Mouse (Mus musculus) intestine, embryonic 16.5 days (tissue): ENCODE results near the gene Rab7b. TPM values are rescaled to one million over a fixed set of nuclear protein-coding genes. Genes with fewer than 3 reads are reported as not detected.

Experiments
- ATAC-seq: fragments of 200-750 bp; cut with Nextera tagmentation; 2 replicates; pipeline ENCODE4 v1.8.0; 2017; ENCODE audit warnings: moderate TSS enrichment, moderate library complexity
- H3K27ac ChIP-seq: fragments of 300-500 bp; sonication (generic); 2 replicates; pipeline ENCODE4 v1.5.1; 2014; ENCODE audit warnings: mild to moderate bottlenecking, low read length
- H3K27me3 ChIP-seq: fragments of 300-500 bp; sonication (generic); replicated peaks from 2 replicates; pipeline ENCODE4 v1.6.1; 2014; ENCODE audit warnings: low read length, control low read depth, mixed read lengths; ENCODE audit not compliant: control insufficient read depth, insufficient read depth
- H3K36me3 ChIP-seq: fragments of 300-500 bp; sonication (generic); 2 replicates; pipeline ENCODE4 v1.6.1; 2014; ENCODE audit warnings: low read length, control low read depth; ENCODE audit not compliant: control insufficient read depth, insufficient read depth
- H3K4me1 ChIP-seq: fragments of 300-500 bp; sonication (generic); 2 replicates; pipeline ENCODE4 v1.6.1; 2014; ENCODE audit warnings: low read length, control low read depth, mixed read lengths; ENCODE audit not compliant: control insufficient read depth, insufficient read depth
- H3K4me2 ChIP-seq: fragments of 300-500 bp; sonication (generic); 2 replicates; pipeline ENCODE4 v1.6.1; 2014; ENCODE audit warnings: low read depth, low read length, control low read depth
- H3K4me3 ChIP-seq: fragments of 300-500 bp; sonication (generic); 2 replicates; pipeline ENCODE4 v1.5.1; 2014; ENCODE audit warnings: mild to moderate bottlenecking, low read length
- H3K9ac ChIP-seq: fragments of 300-500 bp; sonication (generic); 2 replicates; pipeline ENCODE4 v1.6.1; 2014; ENCODE audit warnings: low read depth, low read length
- H3K9me3 ChIP-seq: fragments of 300-500 bp; sonication (generic); 2 replicates; pipeline ENCODE4 v1.6.1; 2016; ENCODE audit warnings: low read length, control low read depth; ENCODE audit not compliant: control insufficient read depth
- WGBS: fragments of 180-500 bp; shearing (Covaris S2); extraction: QIAGEN DNeasy Blood & Tissue Kit; methylation state at CpG from one replicate; pipeline ENCODE4 v1.1.7; 2014; 5-methylcytosine and 5-hydroxymethylcytosine counted together
- polyA plus RNA-seq: library from polyadenylated mRNA; unstranded; fragments of >200 nt; fragmentation: Nextera tagmentation; extraction: Ambion mirVana; gene quantifications from 2 replicates; pipeline ENCODE4 v1.2.1, GENCODE M21; 2015

The Rab7b gene
- polyA plus RNA-seq, 1 experiment from 2014 or later: 5.5 TPM

- ATAC-seq: no peak
- H3K9ac ChIP-seq: no peak overlapping the region
Observed at GRCm38 (mm10) chr1:131702094-131702766, 13.7 kb downstream of the Rab7b start.

GRCm38 (mm10) chr1:131703482-131703881 is 15.0 kb downstream of the Rab7b start:
- no peaks in the 10 kb centered on the region for H3K27me3 ChIP-seq
- no peak overlapping the region for H3K27ac ChIP-seq
- H3K36me3 ChIP-seq: no peaks in the 10 kb centered on the region
- H3K4me2 ChIP-seq: no peak overlapping the region
- no peak overlapping the region for H3K4me3 ChIP-seq
- no peaks in the 10 kb centered on the region for H3K4me1 ChIP-seq
- no peaks in the 10 kb centered on the region for H3K9me3 ChIP-seq
- no peak for ATAC-seq
- 74% methylated on average over 2 of the region's 2 CpGs for WGBS
- no peak overlapping the region for H3K9ac ChIP-seq

More at GRCm38 (mm10) chr1:131702094-131702766, 13.7 kb downstream of the Rab7b start:
- no peaks in the 10 kb centered on the region for H3K4me1 ChIP-seq
- H3K27me3 ChIP-seq: no peaks in the 10 kb centered on the region
- no peak overlapping the region for H3K27ac ChIP-seq
- no peak overlapping the region for H3K4me3 ChIP-seq
- no peaks in the 10 kb centered on the region for H3K36me3 ChIP-seq
- WGBS: 57% methylated on average over 8 of the region's 8 CpGs
- H3K4me2 ChIP-seq: no peak overlapping the region
- no peaks in the 10 kb centered on the region for H3K9me3 ChIP-seq

- Histone ChIP-seq H3K4me1 (no peaks in the 10 kb centered on the region), H3K4me3 (no peak overlapping the region), H3K27me3 (no peaks in the 10 kb centered on the region), H3K9ac (no peak overlapping the region), H3K27ac (no peak overlapping the region), H3K4me2 (no peak overlapping the region), H3K36me3 (no peaks in the 10 kb centered on the region), H3K9me3 (no peaks in the 10 kb centered on the region)
- no peak for ATAC-seq
- WGBS: 17% methylated on average over 4 of the region's 4 CpGs
Observed at GRCm38 (mm10) chr1:131708338-131708737, 19.8 kb downstream of the Rab7b start.

GRCm38 (mm10) chr1:131711518-131711917 is 23.0 kb downstream of the Rab7b start:
- Histone ChIP-seq H3K9ac (no peak overlapping the region), H3K4me1 (no peaks in the 10 kb centered on the region), H3K36me3 (no peaks in the 10 kb centered on the region), H3K4me3 (no peak overlapping the region), H3K27ac (no peak overlapping the region), H3K27me3 (no peaks in the 10 kb centered on the region), H3K4me2 (no peak overlapping the region), H3K9me3 (no peaks in the 10 kb centered on the region)
- 77% methylated on average over 10 of the region's 10 CpGs for WGBS
- ATAC-seq: no peak

GRCm38 (mm10) chr1:131712386-131712785 is 23.9 kb downstream of the Rab7b start:
- H3K36me3 ChIP-seq: no peaks in the 10 kb centered on the region
- peak; percentile 36; the same call in 1 of the 2 replicates for ATAC-seq

GRCm38 (mm10) chr1:131714388-131715337 is 26.2 kb downstream of the Rab7b start:
- ATAC-seq: no peak
- Histone ChIP-seq H3K27me3 (no peaks in the 10 kb centered on the region), H3K4me2 (no peak overlapping the region), H3K4me1 (no peaks in the 10 kb centered on the region), H3K36me3 (no peaks in the 10 kb centered on the region), H3K27ac (no peak overlapping the region), H3K9ac (no peak overlapping the region), H3K4me3 (no peak overlapping the region), H3K9me3 (no peaks in the 10 kb centered on the region)
- 76% methylated on average over 20 of the region's 20 CpGs for WGBS

More at GRCm38 (mm10) chr1:131712386-131712785, 23.9 kb downstream of the Rab7b start:
- Histone ChIP-seq H3K4me1 (no peaks in the 10 kb centered on the region), H3K9me3 (no peaks in the 10 kb centered on the region), H3K27ac (no peak overlapping the region), H3K27me3 (no peaks in the 10 kb centered on the region), H3K9ac (no peak overlapping the region), H3K4me2 (no peak overlapping the region), H3K4me3 (no peak overlapping the region)
- WGBS: 31% methylated on average over 2 of the region's 2 CpGs

GRCm38 (mm10) chr1:131718952-131719694 is 30.6 kb downstream of the Rab7b start:
- Histone ChIP-seq H3K36me3 (no peaks in the 10 kb centered on the region), H3K9me3 (no peaks in the 10 kb centered on the region), H3K4me2 (no peak overlapping the region), H3K4me1 (no peaks in the 10 kb centered on the region), H3K27ac (no peak overlapping the region), H3K4me3 (no peak overlapping the region), H3K9ac (no peak overlapping the region), H3K27me3 (no peaks in the 10 kb centered on the region)
- 76% methylated on average over 16 of the region's 16 CpGs for WGBS
- ATAC-seq: no peak

- Histone ChIP-seq H3K36me3 (no peaks in the 10 kb centered on the region), H3K9ac (no peak overlapping the region), H3K4me3 (no peak overlapping the region), H3K27ac (no peak overlapping the region), H3K27me3 (no peaks in the 10 kb centered on the region), H3K9me3 (no peaks in the 10 kb centered on the region), H3K4me1 (no peaks in the 10 kb centered on the region), H3K4me2 (no peak overlapping the region)
- 75% methylated on average over 3 of the region's 3 CpGs for WGBS
- no peak for ATAC-seq
Observed at GRCm38 (mm10) chr1:131721989-131722388, 33.5 kb downstream of the Rab7b start.

- H3K27ac ChIP-seq: no peak overlapping the region
- no peaks in the 10 kb centered on the region for H3K27me3 ChIP-seq
- H3K9me3 ChIP-seq: no peaks in the 10 kb centered on the region
- H3K4me3 ChIP-seq: no peak overlapping the region
- H3K9ac ChIP-seq: no peak overlapping the region
- no peak overlapping the region for H3K4me2 ChIP-seq
- no peaks in the 10 kb centered on the region for H3K4me1 ChIP-seq
- H3K36me3 ChIP-seq: no peaks in the 10 kb centered on the region
- 81% methylated on average over 4 of the region's 4 CpGs for WGBS
- ATAC-seq: no peak
Observed at GRCm38 (mm10) chr1:131723549-131723948, 35.1 kb downstream of the Rab7b start.
